Mouse (Mus musculus) heart, embryonic 14.5 days (tissue): Measurements from ENCODE around the gene Rer1. TPM values are rescaled to one million over a fixed set of nuclear protein-coding genes. Genes with fewer than 3 reads are reported as not detected.
A peak's percentile ranks its signal among the peaks of the same experiment; 100 is the strongest.

Source experiments
- ATAC-seq: fragments of 200-750 bp; cut with Nextera tagmentation; 2 replicates; pipeline ENCODE4 v1.8.0; 2017; ENCODE audit warnings: low read depth, moderate TSS enrichment; ENCODE audit not compliant: insufficient number of reproducible peaks, insufficient read depth, low FRiP score
- H3K27ac ChIP-seq, 2 experiments: fragments of 200-500 bp in 1 of 2; fragments of 300-500 bp in 1 of 2; sonication (generic) in 1 of 2; replicated peaks in 1 of 2; 2 replicates each; pipeline ENCODE4 v1.5.1; 2012 to 2014; ENCODE audit warnings: low read depth in 2 of 2, low read length in 2 of 2, control low read depth in 1 of 2, mild to moderate bottlenecking in 1 of 2, mixed read lengths in 1 of 2; ENCODE audit not compliant: control insufficient read depth in 1 of 2, insufficient read depth in 1 of 2
- H3K27me3 ChIP-seq: fragments of 300-500 bp; sonication (generic); 2 replicates; pipeline ENCODE4 v1.6.1; 2014; ENCODE audit warnings: mild to moderate bottlenecking, low read length, control low read depth; ENCODE audit not compliant: control insufficient read depth, insufficient read depth
- H3K36me3 ChIP-seq: fragments of 300-500 bp; sonication (generic); 2 replicates; pipeline ENCODE4 v1.6.1; 2014; ENCODE audit warnings: mild to moderate bottlenecking, control low read depth, low read length, mixed read lengths; ENCODE audit not compliant: control insufficient read depth, insufficient read depth
- H3K4me1 ChIP-seq, 2 experiments: fragments of 200-500 bp in 1 of 2; fragments of 300-500 bp in 1 of 2; sonication (generic) in 1 of 2; 2 replicates each; pipeline ENCODE4 v1.6.1; 2012 to 2014; ENCODE audit warnings: low read length in 2 of 2, control low read depth in 1 of 2, mixed read lengths in 1 of 2; ENCODE audit not compliant: control insufficient read depth in 2 of 2, insufficient read depth in 2 of 2
- H3K4me2 ChIP-seq: fragments of 300-500 bp; sonication (generic); 2 replicates; pipeline ENCODE4 v1.6.1; 2014; ENCODE audit warnings: mild to moderate bottlenecking, low read length
- H3K4me3 ChIP-seq, 2 experiments: fragments of 200-500 bp in 1 of 2; fragments of 300-500 bp in 1 of 2; sonication (generic) in 1 of 2; 2 replicates each; pipeline ENCODE4 v1.5.1; 2012 to 2014; ENCODE audit warnings: low read length in 2 of 2, mild to moderate bottlenecking in 2 of 2, control low read depth in 1 of 2, low read depth in 1 of 2, moderate library complexity in 1 of 2; ENCODE audit not compliant: control insufficient read depth in 1 of 2, insufficient read depth in 1 of 2
- H3K9ac ChIP-seq: fragments of 300-500 bp; sonication (generic); 2 replicates; pipeline ENCODE4 v1.6.1; 2014; ENCODE audit warnings: mild to moderate bottlenecking, low read length
- H3K9me3 ChIP-seq: fragments of 300-500 bp; sonication (generic); 2 replicates; pipeline ENCODE4 v1.6.1; 2016; ENCODE audit warnings: low read length, control low read depth; ENCODE audit not compliant: control insufficient read depth
- WGBS: fragments of 180-500 bp; shearing (Covaris S2); extraction: QIAGEN DNeasy Blood & Tissue Kit; methylation state at CpG from one replicate; pipeline ENCODE4 v1.1.7; 2014; 5-methylcytosine and 5-hydroxymethylcytosine counted together
- polyA plus RNA-seq: library from polyadenylated mRNA; unstranded; fragments of >200 nt; fragmentation: Nextera tagmentation; extraction: Ambion mirVana; gene quantifications from 2 replicates; pipeline ENCODE4 v1.2.1, GENCODE M21; 2014

The Rer1 gene
- polyA plus RNA-seq, 1 experiment from 2014 or later: 141 TPM

DNA sequence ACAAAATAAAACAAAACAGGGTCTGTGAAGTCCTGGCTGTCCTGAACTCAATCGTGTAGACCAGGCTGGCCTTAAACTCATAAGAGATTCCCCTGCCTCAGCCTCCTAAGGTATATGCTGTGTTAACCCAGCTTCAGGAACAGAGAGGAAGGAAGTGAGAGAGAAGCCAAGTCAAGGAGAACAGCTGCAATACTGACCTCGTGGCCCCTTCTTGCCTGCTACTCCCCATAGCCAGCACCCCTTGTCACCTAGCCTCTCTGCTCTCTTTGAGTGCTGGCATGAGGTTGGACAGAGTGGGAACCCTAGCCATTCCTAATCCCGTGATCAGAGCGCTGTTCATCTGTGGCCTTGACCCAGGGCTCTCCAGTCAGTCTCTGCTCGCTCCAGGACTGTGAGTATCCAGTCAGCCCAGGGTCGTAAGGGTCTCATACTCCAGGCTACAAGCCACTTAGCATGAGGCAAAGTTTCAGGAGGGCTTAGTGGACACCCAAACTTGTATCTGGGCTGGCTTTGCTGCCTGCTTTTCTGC, 35.8 kb upstream of the Rer1 start:
- H3K36me3 ChIP-seq: no peaks in the 10 kb centered on the region
- no peak overlapping the region for H3K4me3 ChIP-seq
- peak overlapping the region; percentile 41 for H3K4me2 ChIP-seq
- ATAC-seq: no peak
- H3K27ac ChIP-seq: peak overlapping the region; percentile 6 to 83
- 63% methylated on average over 6 of the region's 6 CpGs for WGBS
- H3K9me3 ChIP-seq: no peaks in the 10 kb centered on the region
- no peaks in the 10 kb centered on the region for H3K27me3 ChIP-seq
- H3K9ac ChIP-seq: peak overlapping the region; percentile 39
- H3K4me1 ChIP-seq: peaks cover 47 to 57% of the 10 kb centered on the region in 2 experiments

DNA sequence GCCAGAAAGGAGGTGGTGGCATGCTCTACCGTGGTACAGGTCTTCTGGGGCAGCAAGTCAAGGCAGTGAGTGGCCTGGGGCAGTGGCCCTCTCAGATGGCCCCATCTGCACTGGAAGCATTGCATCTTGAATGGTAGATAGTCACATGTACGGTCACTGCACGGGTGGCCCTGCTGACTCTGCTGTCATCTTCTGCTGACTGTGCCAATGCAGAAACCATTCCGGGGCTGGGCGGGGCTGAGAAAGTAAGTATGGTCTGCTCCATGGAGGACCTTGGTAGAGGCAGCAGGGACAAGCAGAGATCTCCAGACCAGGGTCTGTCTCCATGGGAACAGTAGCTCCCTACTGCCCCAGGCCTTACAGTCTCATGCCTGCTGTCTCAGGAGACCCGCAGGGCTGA, 35.0 kb upstream of the Rer1 start:
- Histone ChIP-seq H3K4me3 (no peak overlapping the region), H3K27ac (no peak overlapping the region; a peak in 1 of 4 replicates), H3K27me3 (no peaks in the 10 kb centered on the region), H3K4me1 (peaks cover 40 to 49% of the 10 kb centered on the region in 2 experiments), H3K36me3 (no peaks in the 10 kb centered on the region), H3K9ac (no peak overlapping the region), H3K4me2 (no peak overlapping the region), H3K9me3 (no peaks in the 10 kb centered on the region)
- whole genome bisulfite sequencing: 79% methylated on average over 6 of the region's 6 CpGs
- ATAC-seq: no peak

DNA sequence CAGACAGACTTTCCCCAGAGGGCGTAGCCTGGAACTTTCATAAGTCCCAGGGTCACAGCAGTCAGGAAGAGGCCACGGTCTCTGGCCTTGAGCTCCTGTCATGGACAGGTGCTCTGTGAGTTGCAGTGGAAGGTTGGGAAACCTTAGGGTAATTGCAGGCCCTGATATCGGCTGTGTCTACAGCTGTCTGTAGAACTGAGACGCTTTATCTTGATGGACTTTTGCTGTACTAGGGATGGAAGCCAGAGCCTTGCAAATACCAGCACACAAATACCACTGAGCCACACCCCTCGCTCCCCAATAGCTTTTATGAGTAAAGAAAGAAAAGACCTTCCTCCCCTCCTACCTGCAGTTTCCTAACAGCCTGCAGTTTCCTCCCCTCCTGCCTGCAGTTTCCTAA, 34.4 kb upstream of the Rer1 start:
- Histone ChIP-seq H3K27me3 (no peaks in the 10 kb centered on the region), H3K9ac (no peak overlapping the region), H3K4me3 (no peak overlapping the region), H3K9me3 (no peaks in the 10 kb centered on the region), H3K27ac (no peak overlapping the region), H3K36me3 (no peaks in the 10 kb centered on the region), H3K4me1 (peaks cover 37 to 43% of the 10 kb centered on the region in 2 experiments), H3K4me2 (no peak overlapping the region)
- 53% methylated on average over 5 of the region's 5 CpGs for WGBS
- ATAC-seq: no peak

DNA sequence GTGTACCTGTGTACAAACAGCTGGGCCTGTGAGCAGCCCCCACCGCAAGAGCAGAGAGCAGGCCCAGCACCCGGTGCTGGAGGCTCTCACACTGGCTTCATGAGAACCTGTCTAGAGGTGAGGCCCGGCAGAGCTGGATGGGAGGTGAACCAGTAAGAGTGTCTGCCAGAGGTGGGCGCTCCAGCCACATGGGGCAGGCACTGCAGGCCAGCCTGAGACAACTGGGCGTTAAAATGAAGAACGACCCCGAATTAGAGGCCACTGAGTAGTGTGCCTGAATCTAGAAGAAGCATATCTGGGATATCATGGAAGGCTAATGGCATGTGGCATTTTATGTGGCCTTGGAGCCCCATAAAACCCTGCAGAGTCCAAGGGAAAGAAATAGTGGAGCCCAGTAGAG, 33.9 kb upstream of the Rer1 start:
- WGBS: 83% methylated on average over 7 of the region's 7 CpGs
- peaks cover 33 to 39% of the 10 kb centered on the region in 2 experiments for H3K4me1 ChIP-seq
- no peak overlapping the region for H3K27ac ChIP-seq

DNA sequence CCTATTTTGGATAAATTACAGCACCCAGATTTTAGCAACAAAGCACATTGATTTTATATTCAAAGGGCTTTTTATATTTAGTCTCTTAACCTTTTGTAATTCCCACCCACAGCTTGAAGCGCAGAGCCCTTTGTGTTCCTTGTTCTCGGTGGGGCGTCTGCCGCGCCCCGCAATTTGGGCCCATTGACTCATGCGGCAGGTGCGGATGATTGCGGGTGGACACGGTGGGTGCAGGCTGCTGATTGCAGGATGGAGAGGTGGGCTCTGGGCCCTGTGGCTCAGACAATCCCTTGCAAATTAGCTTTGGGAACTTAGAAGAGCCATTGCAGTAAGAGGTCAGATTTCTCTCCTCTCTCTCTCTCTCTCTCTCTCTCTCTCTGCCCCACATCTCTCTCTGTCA, 32.1 kb upstream of the Rer1 start:
- Histone ChIP-seq H3K9ac (no peak overlapping the region), H3K4me2 (no peak overlapping the region), H3K9me3 (no peaks in the 10 kb centered on the region), H3K27me3 (no peaks in the 10 kb centered on the region), H3K36me3 (no peaks in the 10 kb centered on the region), H3K4me1 (peaks cover 30 to 35% of the 10 kb centered on the region in 2 experiments), H3K27ac (no peak overlapping the region), H3K4me3 (no peak overlapping the region)
- 96% methylated on average over 10 of the region's 10 CpGs for WGBS
- ATAC-seq: no peak

More for the DNA sequence above, 33.9 kb upstream of the Rer1 start:
- no peak overlapping the region for H3K4me2 ChIP-seq
- H3K9me3 ChIP-seq: no peaks in the 10 kb centered on the region
- no peak overlapping the region for H3K9ac ChIP-seq
- no peak for ATAC-seq
- H3K36me3 ChIP-seq: no peaks in the 10 kb centered on the region
- H3K4me3 ChIP-seq: no peak overlapping the region
- H3K27me3 ChIP-seq: no peaks in the 10 kb centered on the region

DNA sequence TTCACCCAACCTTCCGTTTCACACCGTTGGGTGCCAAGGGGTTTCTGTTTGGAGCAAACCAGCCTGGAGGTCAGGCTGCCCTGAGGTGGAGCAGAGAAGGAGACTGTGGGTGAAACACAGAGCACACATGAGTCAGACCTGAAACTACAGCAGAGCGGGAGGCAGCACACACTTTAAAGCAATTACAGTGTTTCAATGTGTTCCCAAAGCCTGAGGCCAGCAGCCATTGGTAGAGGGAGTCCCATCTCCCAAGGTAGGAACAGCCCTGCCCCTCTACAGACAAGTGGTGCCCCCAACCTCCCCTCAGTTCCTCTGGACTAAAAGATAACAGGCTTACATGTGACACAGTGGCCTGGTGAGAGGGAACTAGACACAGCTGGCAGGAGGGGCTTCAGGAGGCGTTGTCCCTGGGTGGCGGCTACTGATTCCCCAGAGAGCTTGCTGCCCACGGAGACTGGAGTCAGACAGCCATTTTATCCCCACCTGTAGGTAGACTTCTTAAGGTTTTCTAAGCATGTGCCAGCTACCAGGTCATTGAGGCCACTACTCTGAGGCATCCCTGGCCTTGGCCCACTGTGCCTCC, 31.3 kb upstream of the Rer1 start:
- H3K9me3 ChIP-seq: no peaks in the 10 kb centered on the region
- H3K27ac ChIP-seq: no peak overlapping the region
- ATAC-seq: no peak
- H3K36me3 ChIP-seq: no peaks in the 10 kb centered on the region
- H3K9ac ChIP-seq: no peak overlapping the region
- H3K4me3 ChIP-seq: no peak overlapping the region
- H3K4me1 ChIP-seq: peaks cover 24 to 27% of the 10 kb centered on the region in 2 experiments
- WGBS: 73% methylated on average over 6 of the region's 6 CpGs
- H3K4me2 ChIP-seq: no peak overlapping the region
- no peaks in the 10 kb centered on the region for H3K27me3 ChIP-seq

DNA sequence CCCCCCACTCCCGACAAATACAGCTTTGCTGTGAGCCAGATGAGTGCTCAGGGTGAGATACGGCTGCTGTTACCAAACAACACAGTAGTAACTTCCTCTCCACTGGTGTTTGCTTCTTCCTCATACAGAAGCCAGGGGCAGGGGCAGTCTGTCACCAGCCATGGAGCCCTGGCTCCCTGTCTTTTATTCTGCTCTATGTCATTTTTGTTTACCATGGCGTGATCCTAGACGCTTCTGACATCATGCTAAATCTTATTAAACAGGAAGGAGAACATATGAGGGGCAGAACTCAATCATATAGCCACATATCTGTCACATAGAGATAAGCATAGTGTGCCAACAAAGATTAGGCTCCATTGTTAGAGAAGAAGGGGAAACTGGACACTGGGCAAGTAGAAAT, 30.4 kb upstream of the Rer1 start:
- Histone ChIP-seq H3K36me3 (no peaks in the 10 kb centered on the region), H3K4me2 (no peak overlapping the region), H3K4me1 (peaks cover 17 to 20% of the 10 kb centered on the region in 2 experiments), H3K27me3 (no peaks in the 10 kb centered on the region), H3K9me3 (no peaks in the 10 kb centered on the region), H3K4me3 (no peak overlapping the region), H3K9ac (no peak overlapping the region), H3K27ac (no peak overlapping the region)
- WGBS: 74% methylated on average over 4 of the region's 4 CpGs
- no peak for ATAC-seq
